Mouse (Mus musculus): Measurements from ENCODE around the gene Mfsd11.

- no peak for TF ChIP-seq CTCF (IDR thresholded peaks at IDR 0.05; ENCODE audit: control insufficient read depth, insufficient read depth, insufficient replicate concordance, low read depth, low read length)
- no peak for TF ChIP-seq POLR2A (IDR thresholded peaks at IDR 0.05; ENCODE audit: control insufficient read depth, low read depth, low read length)
These were observed 38.0 kb upstream of the Mfsd11 start for GRCm38 (mm10) chr11:116814076-116814883.

Data from testis, adult 2 months (tissue).